Mouse (Mus musculus) neural tube, embryonic 15.5 days (tissue): ENCODE measurements around the gene Entpd1. TPM values are rescaled to one million over a fixed set of nuclear protein-coding genes. Genes with fewer than 3 reads are reported as not detected.
A peak's percentile ranks its signal among the peaks of the same experiment; 100 is the strongest.

ENCODE experiments used
- ATAC-seq: fragments of 200-750 bp; cut with Nextera tagmentation; 2 replicates; pipeline ENCODE4 v1.8.0; 2017; ENCODE audit warnings: mild to moderate bottlenecking, moderate TSS enrichment, moderate library complexity; ENCODE audit not compliant: low FRiP score
- H3K27ac ChIP-seq: fragments of 300-500 bp; sonication (generic); replicated peaks from 2 replicates; pipeline ENCODE4 v1.5.1; 2015; ENCODE audit warnings: mild to moderate bottlenecking, inconsistent platforms
- H3K27me3 ChIP-seq: fragments of 300-500 bp; sonication (generic); replicated peaks from 2 replicates; pipeline ENCODE4 v1.6.1; 2015; ENCODE audit warnings: inconsistent platforms
- H3K36me3 ChIP-seq: fragments of 300-500 bp; sonication (generic); 2 replicates; pipeline ENCODE4 v1.6.1; 2015; ENCODE audit warnings: inconsistent platforms
- H3K4me1 ChIP-seq: fragments of 300-500 bp; sonication (generic); 2 replicates; pipeline ENCODE4 v1.6.1; 2015; ENCODE audit warnings: inconsistent platforms
- H3K4me2 ChIP-seq: fragments of 300-500 bp; sonication (generic); 2 replicates; pipeline ENCODE4 v1.6.1; 2015; ENCODE audit warnings: inconsistent platforms, mild to moderate bottlenecking, moderate library complexity
- H3K4me3 ChIP-seq: fragments of 300-500 bp; sonication (generic); replicated peaks from 2 replicates; pipeline ENCODE4 v1.5.1; 2015; ENCODE audit warnings: mild to moderate bottlenecking, inconsistent platforms
- H3K9ac ChIP-seq: fragments of 300-500 bp; sonication (generic); replicated peaks from 2 replicates; pipeline ENCODE4 v1.6.1; 2015; ENCODE audit warnings: mild to moderate bottlenecking, inconsistent platforms
- H3K9me3 ChIP-seq: fragments of 300-500 bp; sonication (generic); replicated peaks from 2 replicates; pipeline ENCODE4 v1.6.1; 2016; ENCODE audit warnings: inconsistent platforms
- WGBS: fragments of 180-500 bp; shearing (Covaris S2); methylation state at CpG from one replicate; pipeline ENCODE4 v1.1.7; 2015; ENCODE audit warnings: mixed read lengths; 5-methylcytosine and 5-hydroxymethylcytosine counted together
- polyA plus RNA-seq: library from polyadenylated mRNA; unstranded; fragments of >200 nt; fragmentation: Nextera tagmentation; extraction: Ambion mirVana; gene quantifications from 2 replicates; pipeline ENCODE4 v1.2.1, GENCODE M21; 2015

Gene Entpd1
- polyA plus RNA-seq, 1 experiment from 2014 or later: 7.0 TPM

DNA sequence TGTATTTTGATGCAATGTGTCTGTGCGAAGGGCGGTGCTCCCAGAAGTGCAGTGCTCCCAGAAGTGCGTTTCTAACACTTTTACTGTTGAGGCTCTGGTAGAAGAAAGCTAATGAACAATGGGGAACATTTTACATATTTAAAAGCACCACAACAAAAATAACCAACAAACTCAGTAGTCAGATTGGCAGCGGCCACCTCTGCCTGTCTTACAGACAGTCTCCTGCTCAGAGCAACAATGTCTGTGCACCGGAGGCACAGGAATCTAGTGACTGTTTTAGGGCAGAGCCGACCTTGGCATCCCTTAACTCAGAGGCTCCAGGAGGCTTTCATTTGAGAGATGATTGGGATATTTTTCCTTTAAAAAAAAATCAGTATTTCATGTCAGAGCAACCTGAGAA is 65.9 kb downstream of the Entpd1 start:
- no peak overlapping the region for H3K4me3 ChIP-seq
- no peaks in the 10 kb centered on the region for H3K9me3 ChIP-seq
- H3K4me2 ChIP-seq: no peak overlapping the region
- H3K4me1 ChIP-seq: no peaks in the 10 kb centered on the region
- no peaks in the 10 kb centered on the region for H3K27me3 ChIP-seq
- H3K27ac ChIP-seq: no peak overlapping the region
- H3K36me3 ChIP-seq: no peaks in the 10 kb centered on the region
- 86% methylated on average over 6 of the region's 6 CpGs for WGBS
- H3K9ac ChIP-seq: no peak overlapping the region
- ATAC-seq: no peak

DNA sequence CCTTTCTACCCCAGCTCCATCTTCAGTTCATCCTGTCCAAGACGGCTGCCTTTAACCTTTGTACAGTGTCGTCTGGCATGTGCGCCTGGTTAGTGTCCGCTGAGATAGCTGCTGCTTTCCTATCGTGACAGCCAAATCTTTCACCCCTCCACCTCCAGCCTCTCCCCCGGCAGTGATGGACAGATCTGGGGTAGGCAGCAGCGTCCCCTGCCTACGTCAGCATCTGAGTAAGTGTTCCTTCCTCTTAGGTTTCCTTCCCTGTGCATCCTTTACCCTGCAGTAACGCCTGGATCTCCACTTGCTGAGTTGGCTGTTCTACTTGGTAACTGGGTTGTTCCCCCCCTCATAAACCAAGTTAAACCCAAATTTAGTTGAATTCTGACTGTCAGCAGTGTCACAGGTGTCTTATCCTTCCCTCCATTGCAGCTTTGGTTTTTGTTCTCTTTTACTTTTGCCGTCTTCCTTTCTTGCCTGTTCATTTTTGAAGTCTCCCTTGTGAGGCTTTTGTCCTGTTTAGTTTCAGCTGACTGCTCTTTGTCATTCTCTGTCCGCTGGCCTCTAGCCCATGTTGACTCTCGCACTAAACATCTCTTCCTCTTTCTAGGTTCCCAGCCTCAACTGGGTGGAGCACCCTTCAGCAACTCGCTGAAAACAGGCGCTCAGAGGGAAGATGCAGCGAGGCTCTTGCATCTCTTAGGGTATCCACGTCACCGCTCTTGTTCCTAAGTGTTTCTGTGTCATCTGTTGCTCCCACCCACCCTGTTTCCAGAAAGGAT is 66.6 kb downstream of the Entpd1 start:
- H3K9ac ChIP-seq: no peak overlapping the region
- H3K4me2 ChIP-seq: no peak overlapping the region
- no peaks in the 10 kb centered on the region for H3K9me3 ChIP-seq
- H3K27ac ChIP-seq: no peak overlapping the region
- WGBS: 71% methylated on average over 17 of the region's 17 CpGs
- ATAC-seq: no peak
- H3K27me3 ChIP-seq: no peaks in the 10 kb centered on the region
- no peak overlapping the region for H3K4me3 ChIP-seq
- no peaks in the 10 kb centered on the region for H3K36me3 ChIP-seq
- H3K4me1 ChIP-seq: no peaks in the 10 kb centered on the region

DNA sequence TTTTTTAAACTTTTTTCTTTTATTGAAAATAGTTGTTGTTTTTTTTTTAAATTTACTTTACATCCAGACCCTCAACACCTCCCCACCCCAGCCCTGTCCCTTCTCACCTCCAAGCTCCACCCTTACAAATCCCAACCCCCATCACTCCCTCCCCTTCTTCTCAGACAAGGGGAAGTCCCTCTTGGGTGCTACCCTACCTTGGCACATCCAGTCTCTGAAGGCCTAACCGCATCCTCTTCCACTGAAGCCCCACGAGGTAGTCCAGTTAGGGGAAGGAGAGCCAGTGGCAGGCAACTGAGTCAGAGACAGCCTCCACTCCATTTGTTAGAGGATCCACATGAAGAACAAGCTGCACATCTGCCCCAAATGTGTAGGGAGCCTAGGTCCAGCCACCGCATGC is 67.5 kb downstream of the Entpd1 start:
- no peak overlapping the region for H3K27ac ChIP-seq
- no peak overlapping the region for H3K9ac ChIP-seq
- no peak overlapping the region for H3K4me2 ChIP-seq
- no peaks in the 10 kb centered on the region for H3K36me3 ChIP-seq
- WGBS: 98% methylated on average over 3 of the region's 3 CpGs
- no peaks in the 10 kb centered on the region for H3K9me3 ChIP-seq
- H3K27me3 ChIP-seq: no peaks in the 10 kb centered on the region
- ATAC-seq: no peak
- H3K4me3 ChIP-seq: no peak overlapping the region
- H3K4me1 ChIP-seq: no peaks in the 10 kb centered on the region

DNA sequence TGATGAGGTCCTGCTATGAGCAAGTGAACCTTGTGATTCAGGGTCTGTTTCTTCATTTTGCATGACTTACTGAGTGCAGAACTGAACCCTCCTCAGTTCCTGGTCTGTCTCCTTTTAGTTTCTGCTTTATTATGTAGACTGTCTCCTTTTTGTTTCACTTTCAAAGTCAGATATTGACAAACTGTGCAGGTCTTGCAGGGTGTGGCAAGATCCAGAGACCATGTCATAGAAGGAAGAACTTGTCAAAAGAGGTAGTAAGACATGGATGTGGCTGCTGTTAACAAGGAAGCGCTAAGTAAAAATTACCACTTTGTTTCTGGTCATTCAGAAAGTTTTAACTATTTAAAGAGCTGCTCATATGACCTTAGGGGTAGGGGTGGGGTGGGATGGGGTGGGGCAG is 72.0 kb downstream of the Entpd1 start:
- no peaks in the 10 kb centered on the region for H3K9me3 ChIP-seq
- no peak for ATAC-seq
- no peaks in the 10 kb centered on the region for H3K36me3 ChIP-seq
- H3K4me3 ChIP-seq: no peak overlapping the region
- H3K4me1 ChIP-seq: no peaks in the 10 kb centered on the region
- H3K27ac ChIP-seq: no peak overlapping the region
- H3K27me3 ChIP-seq: no peaks in the 10 kb centered on the region
- H3K4me2 ChIP-seq: no peak overlapping the region
- H3K9ac ChIP-seq: no peak overlapping the region
- WGBS: 97% methylated on average over 1 of the region's 1 CpGs

DNA sequence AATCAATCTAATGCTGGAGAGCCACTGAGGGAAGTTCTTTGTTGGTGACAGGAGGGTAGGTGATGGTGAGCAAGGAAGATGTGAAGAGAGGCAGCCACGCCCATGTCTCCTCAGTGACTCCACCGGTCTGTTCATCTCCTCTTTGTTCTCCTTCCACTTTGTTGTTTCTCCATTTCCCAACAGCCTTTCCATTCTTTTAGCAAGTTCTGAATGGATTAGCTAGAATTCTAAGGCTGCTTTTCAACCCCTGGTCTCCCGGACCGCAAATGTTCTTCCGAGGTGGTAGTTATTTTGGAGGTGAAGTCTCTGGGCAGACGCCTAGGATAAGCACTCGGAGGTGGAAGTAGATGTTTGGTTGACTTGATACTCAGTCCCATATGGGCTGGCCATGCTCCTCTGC is 72.4 kb downstream of the Entpd1 start:
- no peak overlapping the region for H3K27ac ChIP-seq
- no peak for ATAC-seq
- H3K9ac ChIP-seq: no peak overlapping the region
- no peaks in the 10 kb centered on the region for H3K36me3 ChIP-seq
- H3K4me3 ChIP-seq: no peak overlapping the region
- 88% methylated on average over 7 of the region's 7 CpGs for WGBS
- no peak overlapping the region for H3K4me2 ChIP-seq
- no peaks in the 10 kb centered on the region for H3K27me3 ChIP-seq
- H3K9me3 ChIP-seq: no peaks in the 10 kb centered on the region
- no peaks in the 10 kb centered on the region for H3K4me1 ChIP-seq

DNA sequence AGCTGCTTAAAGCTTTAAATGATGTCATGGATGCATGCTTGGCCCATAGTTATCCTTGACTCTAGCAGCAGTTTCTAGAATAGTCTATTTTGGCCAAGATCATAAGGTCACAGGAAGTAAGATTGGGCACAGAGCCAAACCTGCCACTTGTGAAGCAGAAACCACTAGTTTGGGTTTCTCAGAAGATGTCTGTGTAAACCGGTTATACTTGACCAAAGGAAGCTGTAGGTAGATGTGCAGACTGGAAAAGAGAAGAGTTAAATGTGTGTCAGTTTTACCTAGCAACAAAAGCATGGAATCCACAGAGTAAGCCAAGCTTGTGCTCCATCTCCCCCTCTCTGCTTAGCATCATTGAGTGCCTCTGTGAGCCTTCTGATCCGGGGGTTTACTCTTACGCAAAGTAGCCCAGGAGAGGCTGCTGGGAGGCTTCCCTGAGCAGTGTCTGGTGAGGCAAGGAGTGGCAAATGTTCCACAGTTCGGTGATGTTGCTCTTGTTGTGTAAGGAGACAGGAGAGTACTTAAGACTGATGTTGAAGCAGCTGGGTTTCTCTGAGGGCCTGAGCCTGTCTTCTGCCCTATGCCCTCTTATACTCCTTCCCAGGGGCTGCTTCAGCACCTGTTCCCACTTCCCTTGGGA is 75.2 kb downstream of the Entpd1 start:
- ATAC-seq: no peak
- H3K9ac ChIP-seq: no peak overlapping the region
- WGBS: 83% methylated on average over 4 of the region's 4 CpGs
- H3K4me3 ChIP-seq: no peak overlapping the region
- no peaks in the 10 kb centered on the region for H3K36me3 ChIP-seq
- no peak overlapping the region for H3K4me2 ChIP-seq
- H3K4me1 ChIP-seq: no peaks in the 10 kb centered on the region
- no peaks in the 10 kb centered on the region for H3K27me3 ChIP-seq
- no peaks in the 10 kb centered on the region for H3K9me3 ChIP-seq
- no peak overlapping the region for H3K27ac ChIP-seq

DNA sequence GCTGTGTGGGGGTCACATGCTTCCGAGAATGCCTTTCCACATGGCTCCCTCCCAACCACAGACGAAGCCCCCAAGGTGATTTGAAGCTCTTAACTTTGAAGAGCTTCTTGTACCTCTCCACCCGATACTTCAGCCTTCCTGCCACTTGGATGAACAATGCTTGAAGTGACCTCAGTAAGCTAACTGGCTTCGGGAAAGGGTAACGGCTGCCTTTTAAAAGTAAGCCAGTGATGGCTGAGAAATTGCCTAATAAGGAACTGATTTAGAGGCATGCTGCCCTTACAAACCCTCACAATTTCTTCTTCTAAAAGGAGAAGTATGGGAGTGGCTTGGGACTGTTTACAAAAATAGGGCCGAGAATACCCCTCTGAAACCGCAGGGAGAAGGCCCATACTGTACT is 81.0 kb downstream of the Entpd1 start:
- WGBS: 89% methylated on average over 7 of the region's 7 CpGs
- Histone ChIP-seq H3K9ac (no peak overlapping the region), H3K4me1 (no peaks in the 10 kb centered on the region), H3K36me3 (no peaks in the 10 kb centered on the region), H3K27me3 (no peaks in the 10 kb centered on the region), H3K9me3 (no peaks in the 10 kb centered on the region), H3K27ac (no peak overlapping the region), H3K4me3 (no peak overlapping the region), H3K4me2 (no peak overlapping the region)
- ATAC-seq: no peak

DNA sequence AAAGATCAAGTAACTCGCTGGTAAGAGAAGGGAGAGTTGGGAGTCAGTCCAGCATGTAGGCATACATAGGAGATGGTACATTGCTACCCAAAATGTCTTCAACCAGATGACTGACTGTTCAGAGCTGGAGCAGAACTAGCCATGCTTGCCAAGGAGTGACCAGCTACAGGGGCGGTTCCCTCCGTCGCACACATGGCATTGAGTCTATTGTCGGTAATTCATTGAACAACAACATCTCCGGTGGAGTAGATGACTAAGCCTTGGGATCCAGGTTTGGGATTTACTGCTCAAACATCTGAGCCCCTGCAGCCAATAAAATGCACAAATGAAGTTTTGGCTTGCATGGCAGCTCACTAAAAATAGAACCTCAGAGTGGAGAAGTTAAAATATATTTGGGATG is 84.0 kb downstream of the Entpd1 start:
- Histone ChIP-seq H3K27me3 (no peaks in the 10 kb centered on the region), H3K4me3 (no peak overlapping the region), H3K27ac (no peak overlapping the region), H3K36me3 (no peaks in the 10 kb centered on the region), H3K9me3 (no peaks in the 10 kb centered on the region), H3K4me2 (no peak overlapping the region), H3K4me1 (no peaks in the 10 kb centered on the region), H3K9ac (no peak overlapping the region)
- 86% methylated on average over 6 of the region's 6 CpGs for WGBS
- no peak for ATAC-seq

DNA sequence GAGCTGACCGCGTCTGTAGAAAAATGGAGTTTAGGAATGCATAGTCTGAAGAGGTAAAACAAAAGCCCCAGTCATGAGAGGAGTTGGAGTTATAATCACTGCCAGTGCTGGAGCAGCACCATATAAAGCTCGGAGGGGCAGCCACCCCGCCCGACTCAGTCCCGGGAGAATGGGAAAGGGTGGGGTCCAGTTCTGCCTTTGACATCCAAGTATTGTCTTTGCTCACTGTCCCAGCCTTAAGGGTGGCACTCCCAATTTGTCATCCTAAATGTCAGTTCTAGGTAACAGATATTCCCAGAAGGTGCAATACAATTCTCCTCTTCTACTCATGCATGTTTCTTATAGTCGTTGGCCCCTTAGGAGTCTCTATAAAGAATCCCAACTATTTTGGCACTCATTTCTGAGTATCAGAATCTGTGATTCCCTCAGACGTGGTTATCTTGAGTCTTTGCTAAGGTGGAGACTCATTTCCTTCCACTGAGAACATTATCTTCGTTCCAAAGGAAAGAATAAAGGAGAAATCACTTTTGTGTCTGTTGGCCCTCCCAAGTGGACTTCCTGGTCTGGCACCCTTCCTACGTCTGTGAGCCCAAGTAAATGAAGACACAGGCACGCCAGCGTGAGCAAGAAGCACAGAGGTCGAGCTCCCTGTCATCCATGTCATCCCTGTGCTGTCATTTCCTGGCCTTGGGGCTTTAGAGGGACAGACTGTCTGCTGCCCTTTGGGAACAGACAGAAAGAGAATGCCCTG is 86.1 kb downstream of the Entpd1 start:
- H3K4me2 ChIP-seq: no peak overlapping the region
- H3K36me3 ChIP-seq: no peaks in the 10 kb centered on the region
- no peaks in the 10 kb centered on the region for H3K9me3 ChIP-seq
- peaks cover 8% of the 10 kb centered on the region for H3K4me1 ChIP-seq
- ATAC-seq: no peak
- H3K4me3 ChIP-seq: no peak overlapping the region
- H3K27ac ChIP-seq: no peak overlapping the region
- no peak overlapping the region for H3K9ac ChIP-seq
- H3K27me3 ChIP-seq: no peaks in the 10 kb centered on the region
- WGBS: 78% methylated on average over 13 of the region's 13 CpGs

DNA sequence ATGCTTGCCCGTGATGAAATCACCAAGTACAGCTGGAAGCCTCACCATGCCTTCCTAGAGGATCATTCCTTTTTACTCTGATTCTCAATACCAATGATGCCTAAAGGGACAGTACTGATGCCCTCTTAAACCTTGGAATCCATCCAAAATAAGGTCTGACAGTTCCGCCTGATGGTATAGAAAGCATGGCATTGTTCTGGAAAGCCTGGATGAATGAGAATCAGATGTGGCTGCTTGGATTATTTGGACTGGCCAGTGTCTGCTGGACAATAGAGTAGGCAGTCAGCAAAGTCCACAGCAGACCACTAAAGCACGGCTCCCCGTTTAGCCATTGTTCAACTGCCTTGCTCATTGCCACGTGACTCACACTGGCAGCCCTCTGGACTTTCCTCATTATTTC is 87.7 kb downstream of the Entpd1 start:
- Histone ChIP-seq H3K9ac (no peak overlapping the region), H3K36me3 (no peaks in the 10 kb centered on the region), H3K9me3 (no peaks in the 10 kb centered on the region), H3K27ac (no peak overlapping the region), H3K4me2 (no peak overlapping the region), H3K4me1 (peaks cover 8% of the 10 kb centered on the region), H3K27me3 (no peaks in the 10 kb centered on the region), H3K4me3 (no peak overlapping the region)
- WGBS: 38% methylated on average over 5 of the region's 5 CpGs
- no peak for ATAC-seq

DNA sequence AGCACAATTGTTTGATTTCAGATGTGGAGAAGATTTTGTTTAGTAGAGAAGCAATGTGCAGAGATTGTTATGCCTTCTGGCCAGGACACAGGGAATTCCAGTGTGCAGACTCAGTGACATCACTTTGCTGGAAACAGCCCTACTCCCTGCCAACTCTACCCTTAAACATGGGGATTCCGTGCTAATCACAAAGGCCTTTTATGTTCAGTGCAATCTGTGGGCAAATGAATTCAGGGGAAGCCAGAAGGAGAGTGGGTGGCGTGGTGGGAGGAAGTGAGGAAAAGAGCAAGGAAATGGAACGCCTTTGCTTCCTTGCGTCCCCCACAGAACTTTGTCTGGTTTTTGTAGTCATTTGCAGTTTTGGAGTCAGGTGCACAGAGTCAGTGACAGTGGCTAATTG is 90.2 kb downstream of the Entpd1 start:
- Histone ChIP-seq H3K4me2 (no peak overlapping the region), H3K27ac (0 out of 2 replicates have a peak overlapping the region, but pooled peaks have one; percentile 24), H3K9me3 (no peaks in the 10 kb centered on the region), H3K36me3 (no peaks in the 10 kb centered on the region), H3K27me3 (no peaks in the 10 kb centered on the region), H3K9ac (no peak overlapping the region), H3K4me3 (no peak overlapping the region), H3K4me1 (peaks cover 8% of the 10 kb centered on the region)
- peak; percentile 53; the same call in 1 of the 2 replicates for ATAC-seq
- 39% methylated on average over 4 of the region's 4 CpGs for WGBS
